Mouse (Mus musculus) thymus, postnatal 25 days (tissue): ENCODE data around the gene Pot1a.

Experiments
- DNase-seq: peaks from one replicate; pipeline ENCODE4 v3.0.0; 2022

The Pot1a gene

DNA sequence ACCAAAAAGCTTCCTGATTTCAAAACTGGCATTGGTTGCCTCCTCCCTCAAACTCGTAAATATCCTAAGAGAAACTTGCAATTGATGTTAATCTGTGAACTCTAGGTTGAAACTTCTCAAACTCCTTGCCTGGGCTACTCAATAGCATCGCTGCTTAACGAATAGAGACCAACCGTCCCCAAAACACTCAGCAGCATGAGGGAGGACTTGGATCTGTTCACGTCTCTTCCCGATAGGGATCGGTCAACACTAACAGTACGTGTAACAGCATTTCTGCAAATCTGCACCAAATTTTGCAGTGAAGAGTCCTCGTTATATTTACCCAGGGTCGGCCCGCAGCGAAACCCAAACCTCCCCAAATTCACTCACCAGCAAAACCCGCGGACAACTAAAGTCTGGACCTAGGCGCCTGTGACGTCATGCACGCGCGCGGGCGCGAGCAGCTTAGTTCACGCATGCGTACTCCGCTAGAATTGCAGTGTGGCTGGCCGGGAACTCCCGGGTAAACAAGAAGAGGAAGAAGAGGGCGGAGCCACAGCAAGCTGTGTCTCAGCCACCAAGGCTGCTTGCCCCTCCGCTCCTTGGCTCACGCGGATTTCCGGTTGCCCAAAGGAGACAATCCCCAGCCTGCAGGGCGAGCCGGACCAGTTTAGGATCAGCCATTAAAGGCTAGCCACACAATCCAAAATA is at the start of gene Pot1a:
TSS of gene Pot1a (minus strand) at position 441 of the 690 bp plus-strand sequence.
- peak; percentile 95 for DNase-seq

DNA sequence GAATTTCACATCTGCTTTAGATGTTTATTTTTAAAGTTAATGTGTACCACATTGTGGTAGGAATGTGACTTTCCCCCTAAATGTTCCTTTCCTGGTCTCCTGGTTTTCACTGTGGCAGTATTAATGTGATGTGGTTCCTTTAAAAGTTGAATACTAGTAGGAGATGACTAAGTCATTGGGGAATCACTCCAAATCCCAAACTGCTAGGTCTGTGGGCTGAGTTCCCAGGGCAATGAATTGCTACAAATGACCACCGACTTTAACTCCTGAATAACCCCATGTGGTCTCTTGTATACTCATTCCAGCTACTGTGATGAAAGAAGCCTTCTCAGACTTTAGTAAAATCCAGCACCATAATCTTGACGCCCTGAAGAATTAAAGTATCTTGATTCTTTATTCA is 27.2 kb upstream of the Pot1a start:
- no peak for DNase-seq

- DNase-seq: no peak
These were observed 3.0 kb downstream of the Pot1a start for GRCm38 (mm10) chr6:25806021-25806420.

DNA sequence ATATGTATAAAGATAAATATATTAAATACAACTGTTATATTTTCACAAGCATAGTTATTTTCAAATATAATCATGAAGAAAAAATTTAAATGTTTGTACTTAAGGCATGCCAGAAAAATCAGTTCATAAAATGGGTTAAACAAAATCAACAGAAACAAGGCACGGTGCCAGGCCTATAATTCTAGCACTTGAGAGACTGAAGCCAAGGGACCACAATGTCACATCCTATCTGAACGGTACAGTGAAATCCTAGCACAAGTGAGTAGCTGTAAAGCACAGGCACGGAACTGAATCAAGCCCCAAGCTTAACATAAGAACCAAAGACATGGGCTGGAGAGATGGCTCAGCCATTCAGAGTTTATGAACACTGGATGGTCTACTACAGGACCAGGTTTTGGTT is 6.8 kb downstream of the Pot1a start:
- DNase-seq: no peak

GRCm38 (mm10) chr6:25801230-25801629 is 7.8 kb downstream of the Pot1a start:
- no peak for DNase-seq

DNA sequence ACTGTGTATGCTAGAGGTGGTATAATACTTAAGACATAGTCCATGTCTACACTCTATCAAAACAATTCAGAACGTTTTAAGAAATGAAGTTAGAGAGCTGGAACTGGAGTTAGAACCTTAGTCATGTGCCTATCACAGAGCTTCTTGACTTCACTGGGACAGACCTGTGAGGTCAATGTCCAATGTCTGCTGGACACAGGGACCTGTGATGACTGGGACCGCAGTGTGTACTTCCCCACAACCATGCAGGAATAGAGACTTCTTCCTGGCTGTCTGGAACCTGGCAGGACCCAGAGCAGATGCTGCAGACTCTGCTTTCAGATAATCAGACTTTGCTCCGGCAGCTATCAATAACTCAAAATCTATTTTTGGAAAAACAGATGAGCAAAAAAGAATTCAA is 40.8 kb downstream of the Pot1a start:
- no peak for DNase-seq

DNA sequence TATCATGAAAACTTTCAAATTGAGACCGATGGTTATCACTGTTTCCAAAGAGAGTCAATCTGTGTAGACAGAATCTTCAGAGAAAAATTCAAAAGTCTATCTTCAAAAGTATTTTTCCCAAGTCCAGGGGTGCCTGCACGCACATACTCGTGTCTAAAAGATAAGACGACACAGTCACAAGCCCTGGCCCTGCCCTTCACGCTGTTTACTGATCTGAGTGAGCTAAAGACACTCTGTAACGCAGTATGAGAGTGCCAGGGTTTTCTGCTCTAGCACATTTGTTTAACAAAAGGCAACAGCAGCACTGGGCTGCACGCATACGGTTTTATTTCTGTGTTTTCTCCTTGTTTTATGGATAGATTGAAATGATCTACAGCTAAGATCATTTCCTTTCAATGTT is 41.5 kb downstream of the Pot1a start:
- no peak for DNase-seq

GRCm38 (mm10) chr6:25767073-25767472 is 42.0 kb downstream of the Pot1a start:
- no peak for DNase-seq

GRCm38 (mm10) chr6:25766283-25766682 is 42.8 kb downstream of the Pot1a start:
- DNase-seq: no peak

DNA sequence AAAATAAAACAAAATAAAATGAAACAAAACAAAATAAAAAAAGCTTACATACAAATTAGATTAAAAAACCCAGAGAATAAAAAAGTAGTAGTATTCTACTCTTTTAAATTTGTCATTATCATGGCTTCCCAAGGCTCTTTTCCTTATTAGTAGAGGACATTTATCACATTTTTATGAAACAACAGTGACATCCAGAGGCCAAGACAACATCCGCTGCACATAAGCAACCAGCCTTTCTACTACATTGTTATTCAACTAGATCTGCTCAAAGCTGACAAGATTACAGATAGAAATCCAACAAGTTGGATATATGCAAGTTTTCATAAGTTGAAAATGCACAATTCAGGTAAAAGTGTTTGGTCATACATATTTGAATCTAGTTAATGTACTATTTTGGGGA is 56.4 kb downstream of the Pot1a start:
- no peak for DNase-seq

DNA sequence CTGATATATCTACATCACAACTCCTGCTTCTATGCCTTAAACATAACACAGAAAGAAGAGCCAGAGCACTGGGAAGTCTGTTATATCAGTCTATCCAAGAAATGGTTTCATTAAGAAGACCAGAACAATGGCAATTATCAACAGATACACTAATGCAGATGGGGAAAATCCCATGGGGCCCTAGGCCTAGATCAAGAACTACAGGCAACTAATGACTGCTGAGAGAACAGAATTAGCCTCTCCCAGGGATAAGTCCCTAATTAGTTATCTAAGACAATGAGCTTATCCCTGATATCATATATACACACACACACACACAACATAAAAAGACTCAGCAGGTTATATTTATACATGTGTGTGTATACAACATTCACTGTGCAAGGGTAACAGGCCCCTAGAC is 72.5 kb downstream of the Pot1a start:
- no peak for DNase-seq

- no peak for DNase-seq
These were observed 82.5 kb downstream of the Pot1a start for GRCm38 (mm10) chr6:25726560-25726959.

DNA sequence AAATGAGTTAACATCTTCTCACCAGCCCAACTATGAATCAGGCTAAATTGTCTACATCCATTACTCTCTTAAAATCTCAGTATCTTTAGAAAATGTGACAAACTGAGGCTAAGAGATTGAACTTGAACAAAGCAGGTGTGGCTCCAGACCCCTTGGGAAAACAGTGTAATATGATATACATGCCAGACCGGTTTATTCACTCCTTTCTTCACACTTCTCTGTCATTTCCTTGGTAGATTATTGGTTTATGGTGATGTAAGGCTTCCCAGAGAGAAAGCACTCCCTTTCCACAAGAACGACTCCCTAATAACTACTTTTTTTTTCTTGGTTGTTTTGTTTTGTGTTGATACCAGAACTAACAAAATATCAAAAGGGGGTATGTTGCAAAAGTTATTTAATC is 98.4 kb downstream of the Pot1a start:
- DNase-seq: no peak

- DNase-seq: no peak
These were observed 99.7 kb downstream of the Pot1a start for GRCm38 (mm10) chr6:25709250-25709895.

- no peak for DNase-seq
These were observed 109.1 kb downstream of the Pot1a start for GRCm38 (mm10) chr6:25699956-25700355.
